Mouse (Mus musculus): ENCODE results near the gene C130026I21Rik. TPM values are rescaled to one million over a fixed set of nuclear protein-coding genes. Genes with fewer than 3 reads are reported as not detected.
"Not testable (repeated sequence)": the region's sequence is repeated elsewhere in the genome, so short reads cannot be mapped to it uniquely, and the experiment has no call there.

C130026I21Rik gene
- polyA plus RNA-seq, 1 experiment from 2014 or later, result 0.22 TPM

GRCm38 (mm10) chr1:85109753-85110152 lies 160.6 kb downstream of the C130026I21Rik start, which contains the start of gene A530032D15Rik:
A530032D15Rik (minus strand) TSS chr1:85109853.
- ATAC-seq; H3K27me3 ChIP-seq; in situ Hi-C loops (cut with MboI; ENCODE audit: low pct_unique_long_range_greater_than_20kb); DNase-seq (ENCODE audit: low read depth, low spot score); POLR2A ChIA-PET; CTCF ChIA-PET: not testable (repeated sequence)

- in situ Hi-C loops (cut with MboI; ENCODE audit: low pct_unique_long_range_greater_than_20kb); ATAC-seq; CTCF ChIA-PET; H3K27me3 ChIP-seq; POLR2A ChIA-PET; DNase-seq (ENCODE audit: low read depth, low spot score): not testable (repeated sequence)
Observed at GRCm38 (mm10) chr1:85106013-85106412, 164.4 kb downstream of the C130026I21Rik start.

GRCm38 (mm10) chr1:85105336-85105735 lies 165.0 kb downstream of the C130026I21Rik start:
- in situ Hi-C loops (cut with MboI; ENCODE audit: low pct_unique_long_range_greater_than_20kb); H3K27me3 ChIP-seq; POLR2A ChIA-PET; ATAC-seq; CTCF ChIA-PET; DNase-seq (ENCODE audit: low read depth, low spot score): not testable (repeated sequence)

GRCm38 (mm10) chr1:85101754-85102153 lies 168.6 kb downstream of the C130026I21Rik start:
- in situ Hi-C loops (cut with MboI; ENCODE audit: low pct_unique_long_range_greater_than_20kb); ATAC-seq; CTCF ChIA-PET; H3K27me3 ChIP-seq; DNase-seq (ENCODE audit: low read depth, low spot score); POLR2A ChIA-PET: not testable (repeated sequence)

- ATAC-seq; DNase-seq (ENCODE audit: low read depth, low spot score); in situ Hi-C loops (cut with MboI; ENCODE audit: low pct_unique_long_range_greater_than_20kb); H3K27me3 ChIP-seq; CTCF ChIA-PET; POLR2A ChIA-PET: not testable (repeated sequence)
Observed at GRCm38 (mm10) chr1:85099864-85100263, 170.5 kb downstream of the C130026I21Rik start, which contains the start of gene Gm10553. Gm10553 (plus strand) TSS chr1:85100164.

- ATAC-seq; DNase-seq (ENCODE audit: low read depth, low spot score); H3K27me3 ChIP-seq; in situ Hi-C loops (cut with MboI; ENCODE audit: low pct_unique_long_range_greater_than_20kb); POLR2A ChIA-PET; CTCF ChIA-PET: not testable (repeated sequence)
Observed at GRCm38 (mm10) chr1:85099081-85099480, 171.3 kb downstream of the C130026I21Rik start.

GRCm38 (mm10) chr1:85093011-85093572 lies 177.3 kb downstream of the C130026I21Rik start:
- H3K27me3 ChIP-seq; CTCF ChIA-PET; POLR2A ChIA-PET; ATAC-seq; DNase-seq (ENCODE audit: low read depth, low spot score); in situ Hi-C loops (cut with MboI; ENCODE audit: low pct_unique_long_range_greater_than_20kb): not testable (repeated sequence)

- in situ Hi-C loops (cut with MboI; ENCODE audit: low pct_unique_long_range_greater_than_20kb); ATAC-seq: not testable (repeated sequence)
Observed at GRCm38 (mm10) chr1:85092169-85092568, 178.2 kb downstream of the C130026I21Rik start.

GRCm38 (mm10) chr1:85086211-85086610 lies 184.2 kb downstream of the C130026I21Rik start:
- in situ Hi-C loops (cut with MboI; ENCODE audit: low pct_unique_long_range_greater_than_20kb); DNase-seq (ENCODE audit: low read depth, low spot score); H3K27me3 ChIP-seq; CTCF ChIA-PET; ATAC-seq; POLR2A ChIA-PET: not testable (repeated sequence)

More at GRCm38 (mm10) chr1:85092169-85092568, 178.2 kb downstream of the C130026I21Rik start:
- DNase-seq (ENCODE audit: low read depth, low spot score); H3K27me3 ChIP-seq; CTCF ChIA-PET; POLR2A ChIA-PET: not testable (repeated sequence)

GRCm38 (mm10) chr1:85084803-85085202 lies 185.6 kb downstream of the C130026I21Rik start:
- CTCF ChIA-PET; ATAC-seq; H3K27me3 ChIP-seq; DNase-seq (ENCODE audit: low read depth, low spot score); POLR2A ChIA-PET; in situ Hi-C loops (cut with MboI; ENCODE audit: low pct_unique_long_range_greater_than_20kb): not testable (repeated sequence)

GRCm38 (mm10) chr1:85073099-85073498 lies 197.3 kb downstream of the C130026I21Rik start:
- POLR2A ChIA-PET; CTCF ChIA-PET; H3K27me3 ChIP-seq; ATAC-seq; DNase-seq (ENCODE audit: low read depth, low spot score); in situ Hi-C loops (cut with MboI; ENCODE audit: low pct_unique_long_range_greater_than_20kb): not testable (repeated sequence)

GRCm38 (mm10) chr1:85071690-85072089 lies 198.7 kb downstream of the C130026I21Rik start:
- in situ Hi-C loops (cut with MboI; ENCODE audit: low pct_unique_long_range_greater_than_20kb); H3K27me3 ChIP-seq; ATAC-seq; DNase-seq (ENCODE audit: low read depth, low spot score); CTCF ChIA-PET; POLR2A ChIA-PET: not testable (repeated sequence)

- DNase-seq (ENCODE audit: low read depth, low spot score); POLR2A ChIA-PET; CTCF ChIA-PET; in situ Hi-C loops (cut with MboI; ENCODE audit: low pct_unique_long_range_greater_than_20kb); H3K27me3 ChIP-seq; ATAC-seq: not testable (repeated sequence)
Observed at GRCm38 (mm10) chr1:85035801-85036200, 234.6 kb downstream of the C130026I21Rik start.

- in situ Hi-C loops (cut with MboI; ENCODE audit: low pct_unique_long_range_greater_than_20kb), result not testable (repeated sequence)
Observed at GRCm38 (mm10) chr1:85034394-85034793, 236.0 kb downstream of the C130026I21Rik start.

GRCm38 (mm10) chr1:85033616-85034015 lies 236.8 kb downstream of the C130026I21Rik start:
- ATAC-seq; POLR2A ChIA-PET; H3K27me3 ChIP-seq; DNase-seq (ENCODE audit: low read depth, low spot score); CTCF ChIA-PET; in situ Hi-C loops (cut with MboI; ENCODE audit: low pct_unique_long_range_greater_than_20kb): not testable (repeated sequence)

More at GRCm38 (mm10) chr1:85034394-85034793, 236.0 kb downstream of the C130026I21Rik start:
- CTCF ChIA-PET; ATAC-seq; H3K27me3 ChIP-seq; POLR2A ChIA-PET; DNase-seq (ENCODE audit: low read depth, low spot score): not testable (repeated sequence)

- in situ Hi-C loops (cut with MboI; ENCODE audit: low pct_unique_long_range_greater_than_20kb); POLR2A ChIA-PET; CTCF ChIA-PET; DNase-seq (ENCODE audit: low read depth, low spot score); ATAC-seq; H3K27me3 ChIP-seq: not testable (repeated sequence)
Observed at GRCm38 (mm10) chr1:85030211-85030610, 240.2 kb downstream of the C130026I21Rik start.

All from Patski (cell line).